Mouse (Mus musculus): ENCODE results near the gene Klhl6.
A peak's percentile ranks its signal among the peaks of the same experiment; 100 is the strongest.

Gene Klhl6

GRCm38 (mm10) chr16:19969506-19969905 is 13.3 kb downstream of the Klhl6 start:
- no peak for DNase-seq (ENCODE audit: low read depth, low spot score)

- DNase-seq (ENCODE audit: low read depth, low spot score) = no peak
Observed at GRCm38 (mm10) chr16:19968666-19969065, 14.2 kb downstream of the Klhl6 start.

- no peak for DNase-seq (ENCODE audit: low read depth, low spot score)
Observed at GRCm38 (mm10) chr16:19967897-19968392, 14.9 kb downstream of the Klhl6 start.

DNA sequence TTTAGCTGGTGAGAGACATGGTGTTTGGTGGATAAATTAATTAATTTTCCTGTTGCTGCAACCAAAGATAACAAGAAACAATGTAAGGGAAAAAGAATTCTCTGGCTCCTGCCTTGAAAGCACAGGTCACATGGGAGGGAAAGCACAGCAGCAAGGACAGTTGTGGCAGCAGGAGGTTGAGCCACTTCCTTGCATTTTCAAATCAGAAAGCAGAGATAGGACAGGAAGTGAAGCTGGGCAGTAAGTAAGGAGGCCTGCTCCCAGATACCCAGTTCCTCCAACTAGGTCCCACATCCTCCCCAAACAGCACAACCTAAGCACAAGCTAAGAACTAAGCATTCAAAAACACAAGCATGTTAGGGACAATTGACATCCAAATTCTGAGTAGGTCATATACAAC is 15.9 kb downstream of the Klhl6 start:
- no peak for DNase-seq (ENCODE audit: low read depth, low spot score)

- no peak for DNase-seq (ENCODE audit: low read depth, low spot score)
Observed at GRCm38 (mm10) chr16:19966437-19966836, 16.4 kb downstream of the Klhl6 start.

DNA sequence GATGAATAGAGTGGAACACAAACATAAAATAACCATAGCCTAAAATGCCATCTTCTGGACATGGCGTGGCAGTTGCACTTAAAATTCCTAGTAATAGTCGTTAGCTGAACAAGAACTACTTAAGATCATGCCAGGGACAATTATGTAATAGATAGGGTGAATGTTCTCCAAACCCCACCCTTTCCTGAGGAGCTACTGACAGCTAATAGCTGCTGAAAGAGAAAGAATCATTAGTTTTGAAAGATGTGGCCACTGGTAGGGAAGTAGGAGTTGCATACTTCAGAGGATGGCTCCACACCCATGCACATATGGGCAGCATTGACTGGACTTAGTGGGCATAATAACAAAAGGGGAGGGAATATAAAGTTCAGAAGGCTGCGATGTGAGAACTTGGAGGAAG is 19.9 kb downstream of the Klhl6 start:
- no peak for DNase-seq (ENCODE audit: low read depth, low spot score)

DNA sequence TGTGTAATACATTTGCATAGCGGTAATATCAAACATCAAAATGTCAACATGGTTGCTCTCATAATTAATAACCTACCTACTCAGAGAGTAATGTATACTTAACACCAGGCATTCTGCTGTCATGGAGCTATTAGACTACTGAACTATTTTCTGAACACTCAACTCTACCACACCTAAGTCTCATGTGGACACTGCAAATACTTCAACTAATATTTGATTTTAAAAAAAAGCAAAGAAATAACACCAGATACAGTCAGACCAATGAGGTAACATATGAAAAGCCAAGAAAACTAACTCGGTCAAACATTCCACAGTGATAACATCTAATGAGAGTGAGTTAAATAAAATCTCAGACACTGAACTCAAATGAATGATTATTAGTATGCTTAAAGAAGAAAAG is 21.8 kb downstream of the Klhl6 start:
- DNase-seq (ENCODE audit: low read depth, low spot score) = no peak

DNA sequence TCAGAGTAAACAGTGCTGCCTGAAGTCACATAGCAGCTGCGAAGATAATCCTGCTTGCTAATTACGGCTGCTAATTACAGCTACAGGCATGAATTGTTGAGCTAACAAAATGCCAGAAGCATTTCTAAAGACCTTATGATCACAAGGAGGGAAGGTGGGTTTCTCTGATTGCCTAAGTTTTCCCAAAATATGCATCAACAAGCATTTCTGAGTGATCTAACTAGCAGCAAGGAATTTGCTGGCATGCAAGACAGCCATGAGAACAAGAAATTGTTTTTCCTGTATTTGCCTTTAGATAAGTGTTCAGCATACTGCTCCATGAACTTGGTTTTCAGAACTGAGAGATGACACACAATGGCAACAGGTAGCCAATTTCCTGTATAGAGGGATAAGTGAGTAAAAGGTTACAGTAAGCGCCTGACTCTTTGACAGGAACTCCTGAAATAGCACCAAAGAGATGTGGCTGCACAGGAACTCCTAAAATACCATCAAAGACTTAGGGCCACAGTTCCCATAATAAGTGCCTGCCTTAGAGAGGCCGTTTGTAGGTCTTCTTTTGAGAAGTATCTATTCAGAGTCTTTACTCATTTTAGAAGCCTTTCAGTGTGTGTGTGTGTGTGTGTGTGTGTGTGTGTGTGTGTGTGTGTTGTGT is 22.3 kb downstream of the Klhl6 start:
- no peak for DNase-seq (ENCODE audit: low read depth, low spot score)

DNA sequence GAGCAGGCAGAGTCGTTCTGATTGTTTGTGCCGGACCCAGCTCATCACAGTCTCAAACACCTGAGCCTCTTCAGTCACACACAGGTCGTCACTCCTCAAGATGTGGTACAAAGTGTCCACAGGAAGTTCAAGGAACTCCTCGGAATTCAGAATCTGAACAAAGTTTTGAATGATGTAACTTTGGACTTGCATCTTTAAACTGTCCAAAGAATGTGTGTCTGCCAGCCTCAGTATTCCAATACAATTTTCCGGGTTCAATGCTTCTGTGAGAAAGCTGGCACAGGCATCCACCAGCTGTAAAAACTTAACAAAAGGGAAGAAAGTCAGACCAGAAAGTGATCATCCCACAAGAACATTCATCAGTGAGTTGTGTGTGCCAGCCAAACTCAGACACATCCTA is 25.8 kb downstream of the Klhl6 start:
- no peak for DNase-seq (ENCODE audit: low read depth, low spot score)

DNA sequence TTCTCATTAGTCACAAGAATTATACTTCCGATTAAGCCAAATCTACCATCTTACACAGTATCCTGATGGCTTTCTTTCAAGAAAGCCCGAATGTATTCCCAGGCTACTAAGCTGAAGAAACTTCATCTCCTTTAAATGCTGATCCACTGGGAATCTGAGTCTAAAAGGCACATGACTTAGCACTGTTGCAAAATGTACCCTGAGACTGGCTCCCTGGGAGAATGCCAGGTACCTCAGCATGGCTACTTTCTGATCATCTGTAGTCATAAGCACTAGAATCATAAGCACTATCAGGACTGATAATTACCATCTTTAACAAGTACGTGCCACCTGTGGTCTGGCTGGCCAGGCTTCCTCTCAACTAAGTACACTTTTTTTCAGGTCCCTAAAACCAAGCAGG is 35.5 kb downstream of the Klhl6 start:
- no peak for DNase-seq (ENCODE audit: low read depth, low spot score)

DNA sequence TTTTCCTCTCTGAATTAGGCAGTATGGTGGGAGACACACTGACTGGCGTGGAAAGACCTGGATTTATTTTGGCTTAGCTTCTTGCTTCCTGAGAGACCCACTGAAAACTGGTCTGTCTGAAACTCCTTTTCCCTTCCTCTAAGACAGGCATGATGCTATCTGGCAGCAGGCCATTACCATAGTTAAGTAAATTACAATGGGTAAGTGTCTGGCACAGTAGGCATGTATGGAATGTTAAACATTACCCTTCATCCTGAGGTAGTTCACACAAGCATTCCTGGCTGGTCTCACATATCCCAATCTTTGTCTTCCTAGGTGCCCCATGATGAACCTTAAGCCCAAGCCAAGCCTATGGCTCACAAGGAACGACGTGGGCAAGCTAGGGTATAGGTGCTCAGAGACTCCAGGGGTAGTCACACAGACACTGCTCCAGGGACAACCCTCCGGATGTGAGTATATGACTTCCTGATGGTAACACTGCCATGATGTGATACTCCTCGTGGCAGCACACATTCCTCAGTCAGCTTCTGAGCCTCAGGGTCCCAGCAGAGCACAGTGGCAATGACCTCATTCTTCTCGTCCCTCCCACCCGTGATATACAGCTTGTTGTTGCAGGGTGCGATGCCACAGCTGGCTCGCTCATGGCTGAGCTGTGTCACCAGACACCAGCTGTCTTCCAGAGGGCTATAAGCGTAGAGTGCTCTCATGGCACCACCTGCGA is 36.1 kb downstream of the Klhl6 start:
- DNase-seq (ENCODE audit: low read depth, low spot score) = no peak

- no peak for DNase-seq (ENCODE audit: low read depth, low spot score)
Observed at GRCm38 (mm10) chr16:19920823-19921222, 62.0 kb downstream of the Klhl6 start.

GRCm38 (mm10) chr16:19918286-19918685 is 64.6 kb downstream of the Klhl6 start:
- DNase-seq (ENCODE audit: low read depth, low spot score) = no peak

- DNase-seq (ENCODE audit: low read depth, low spot score) = no peak
Observed at GRCm38 (mm10) chr16:19912582-19912981, 70.3 kb downstream of the Klhl6 start.

- DNase-seq (ENCODE audit: low read depth, low spot score) = no peak
Observed at GRCm38 (mm10) chr16:19908291-19908690, 74.5 kb downstream of the Klhl6 start.

GRCm38 (mm10) chr16:19907103-19907502 is 75.7 kb downstream of the Klhl6 start:
- DNase-seq (ENCODE audit: low read depth, low spot score) = peak; percentile 30

DNA sequence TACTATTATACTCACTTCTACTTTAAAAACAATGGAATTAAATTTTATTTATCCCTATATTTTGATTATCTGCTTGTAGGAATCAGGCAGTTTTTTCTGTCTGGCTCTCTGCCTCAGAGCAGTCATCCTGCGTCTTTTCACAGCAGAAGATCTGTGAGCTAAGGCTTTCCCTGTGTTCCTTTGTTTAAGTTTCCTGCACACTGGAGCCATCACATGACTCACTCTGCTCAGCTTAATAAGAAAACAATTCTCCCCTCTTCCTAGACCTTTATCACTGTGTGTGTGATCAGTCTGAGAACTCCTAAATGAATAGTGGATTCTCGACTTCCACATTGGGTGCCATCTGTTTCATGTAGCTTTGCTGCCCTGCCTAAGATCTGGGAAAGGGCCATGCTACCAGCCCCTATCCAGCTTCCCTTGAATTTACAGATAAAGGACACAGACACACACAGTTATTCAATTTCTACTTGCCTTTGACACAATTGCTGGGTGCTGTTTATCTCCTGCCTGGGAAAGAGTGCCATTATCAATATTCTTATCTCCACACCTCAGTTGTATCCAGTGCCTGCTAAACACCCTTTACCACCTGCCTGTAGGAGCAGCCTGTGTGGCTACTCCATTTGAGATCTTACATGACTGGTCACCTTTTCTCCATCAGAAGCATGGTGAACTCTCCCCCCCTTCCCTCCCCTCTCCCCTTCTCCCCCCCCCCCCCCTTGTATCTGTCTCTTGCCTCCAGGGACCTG is 77.9 kb downstream of the Klhl6 start:
- DNase-seq (ENCODE audit: low read depth, low spot score) = no peak

DNA sequence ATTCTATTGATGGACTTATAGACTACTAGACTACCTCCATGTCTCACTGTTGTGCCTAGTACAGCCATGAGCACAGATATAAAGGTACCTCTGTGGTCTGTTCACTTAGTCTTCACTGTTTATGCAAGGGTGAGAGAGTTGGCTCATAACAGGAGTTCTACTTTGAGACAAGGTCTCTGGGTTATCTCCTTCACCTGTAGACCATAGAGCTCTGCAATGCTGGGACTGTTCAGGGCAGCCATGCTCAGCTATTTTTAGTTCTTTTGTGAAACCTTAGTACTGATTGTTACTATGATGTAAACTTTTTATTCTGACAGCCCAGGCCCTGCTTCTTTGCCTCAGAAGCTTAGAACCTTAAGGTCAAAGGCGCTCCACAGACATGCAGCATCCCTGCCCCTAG is 79.0 kb downstream of the Klhl6 start:
- no peak for DNase-seq (ENCODE audit: low read depth, low spot score)

All from retina, adult 2 months (tissue).